In genomic region chr7:118443371-118443770, GRCm38 (mm10) we compare ENCODE assay signal across 7 mouse cellular contexts. TPM values are rescaled to one million over a fixed set of nuclear protein-coding genes. Genes with fewer than 3 reads are reported as not detected.
DNase-seq lines count a peak whose midpoint lies in the region; ATAC-seq lines count a peak whose summit lies in the region.

No protein-coding gene starts in this region.

- DNase-seq in midbrain, embryonic 10.5 days (ENCODE audit: low spot score), result no peak
- peak; percentile 29 to 45 for DNase-seq in layer of hippocampus, postnatal 25 days (ENCODE audit: extremely low spot score in 1 of 2, low spot score in 1 of 2)
- peak; percentile 28 for DNase-seq in right cerebral cortex, postnatal 4 days
- DNase-seq in cerebellum, postnatal 25 days, result no peak

- ATAC-seq in midbrain, embryonic 12.5 days (ENCODE audit: low FRiP score, low read depth), result no peak
- no peak for ATAC-seq in forebrain, embryonic 13.5 days
- ATAC-seq in megakaryocyte, adult 5-6 weeks (ENCODE audit: poor library complexity, severe bottlenecking), result no peak

- H3K4me3 ChIP-seq in midbrain, embryonic 12.5 days, result no peak overlapping the region
- H3K4me3 ChIP-seq in midbrain, embryonic 10.5 days, result no peak overlapping the region
- H3K4me3 ChIP-seq in forebrain, embryonic 13.5 days, result no peak overlapping the region

- H3K4me2 ChIP-seq in midbrain, embryonic 12.5 days (replicated peaks), result no peak overlapping the region
- H3K4me2 ChIP-seq in forebrain, embryonic 13.5 days, result peak overlapping the region; percentile 20

- H3K9ac ChIP-seq in midbrain, embryonic 12.5 days (replicated peaks), result 0 out of 2 replicates have a peak overlapping the region, but pooled peaks have one; percentile 25
- peak overlapping the region; percentile 12; the same call in 1 of the 2 replicates for H3K9ac ChIP-seq in forebrain, embryonic 13.5 days

- H3K27ac ChIP-seq in midbrain, embryonic 12.5 days (replicated peaks), result no peak overlapping the region
- no peak overlapping the region for H3K27ac ChIP-seq in midbrain, embryonic 10.5 days (replicated peaks)
- no peak overlapping the region for H3K27ac ChIP-seq in forebrain, embryonic 13.5 days

- peaks cover 23% of the 10 kb centered on the region for H3K27me3 ChIP-seq in midbrain, embryonic 12.5 days
- peaks cover 60% of the 10 kb centered on the region for H3K27me3 ChIP-seq in midbrain, embryonic 10.5 days (ENCODE audit: low read depth, poor library complexity, severe bottlenecking)
- peaks cover 20% of the 10 kb centered on the region for H3K27me3 ChIP-seq in forebrain, embryonic 13.5 days

- no peaks in the 10 kb centered on the region for H3K9me3 ChIP-seq in midbrain, embryonic 12.5 days
- H3K9me3 ChIP-seq in midbrain, embryonic 10.5 days (replicated peaks), result no peaks in the 10 kb centered on the region
- no peaks in the 10 kb centered on the region for H3K9me3 ChIP-seq in forebrain, embryonic 13.5 days (replicated peaks)

- 3% methylated on average over 9 of the region's 9 CpGs for WGBS in midbrain, embryonic 12.5 days
- WGBS in midbrain, embryonic 10.5 days, result 5% methylated on average over 9 of the region's 9 CpGs
- WGBS in forebrain, embryonic 13.5 days, result 5% methylated on average over 9 of the region's 9 CpGs

- H3K36me3 ChIP-seq in midbrain, embryonic 12.5 days, result no peaks in the 10 kb centered on the region
- H3K36me3 ChIP-seq in midbrain, embryonic 10.5 days, result no peaks in the 10 kb centered on the region
- H3K36me3 ChIP-seq in forebrain, embryonic 13.5 days (ENCODE audit: poor library complexity, severe bottlenecking), result no peaks in the 10 kb centered on the region

- peaks cover 22% of the 10 kb centered on the region for H3K4me1 ChIP-seq in midbrain, embryonic 12.5 days
- H3K4me1 ChIP-seq in midbrain, embryonic 10.5 days, result peaks cover 27% of the 10 kb centered on the region
- peaks cover 23% of the 10 kb centered on the region for H3K4me1 ChIP-seq in forebrain, embryonic 13.5 days

RNA-seq across cellular contexts. Expression of gene Syt17, which starts 4.7 kb away (rescaled TPM):
- polyA plus RNA-seq in midbrain, embryonic 12.5 days (2016; fragmentation: Nextera tagmentation; extraction: Ambion mirVana), result 5.5 TPM in 2 replicates
- 2.0 and 3.0 TPM in 2 replicates for polyA plus RNA-seq in midbrain, embryonic 10.5 days (2016; fragmentation: Nextera tagmentation; extraction: Ambion mirVana)
- 3.2 and 4.7 TPM in 2 replicates for polyA plus RNA-seq in forebrain, embryonic 13.5 days (2015; fragmentation: Nextera tagmentation; extraction: Ambion mirVana)
- 10 to 100 TPM; 86.1 to 99.6 TPM for total RNA-seq in layer of hippocampus, postnatal 25 days (2021)
- not detected in 2 replicates for total RNA-seq in megakaryocyte, adult 5-6 weeks (2015)
- not detected in 2 replicates for total RNA-seq in megakaryocyte, adult 5-6 weeks (2017)

RNA-seq across cellular contexts. Expression of gene Itpripl2, which starts 48.4 kb away (rescaled TPM):
- 2.0 and 2.2 TPM in 2 replicates for polyA plus RNA-seq in midbrain, embryonic 12.5 days (2016; fragmentation: Nextera tagmentation; extraction: Ambion mirVana)
- 0.78 TPM in 2 replicates for polyA plus RNA-seq in midbrain, embryonic 10.5 days (2016; fragmentation: Nextera tagmentation; extraction: Ambion mirVana)
- 0.67 and 0.74 TPM in 2 replicates for polyA plus RNA-seq in forebrain, embryonic 13.5 days (2015; fragmentation: Nextera tagmentation; extraction: Ambion mirVana)
- 1 to 10 TPM; 2.9 to 3.2 TPM for total RNA-seq in layer of hippocampus, postnatal 25 days (2021)
- total RNA-seq in megakaryocyte, adult 5-6 weeks (2015), result 16.5 and 17.1 TPM in 2 replicates
- 32.1 and 36.1 TPM in 2 replicates for total RNA-seq in megakaryocyte, adult 5-6 weeks (2017)

Comparison
In these comparisons a context has a peak if more than half of its experiments do, and no peak if none do; other contexts are left out.
1. DNase-seq: peak in layer of hippocampus, postnatal 25 days (2 of 2) and right cerebral cortex, postnatal 4 days (single experiment); none in midbrain, embryonic 10.5 days (single experiment) and cerebellum, postnatal 25 days (0 of 2).